Mouse (Mus musculus) limb, embryonic 15.5 days (tissue): ENCODE measurements at regions not wholly inside any gene's neighbourhood (a gene's known extent, or its start where the extent isn't known, plus 50 kb on each side); places are given as distances from the start of the nearest gene placed in this dataset.

Experiments
- ATAC-seq: fragments of 200-750 bp; cut with Nextera tagmentation; 2 replicates; pipeline ENCODE4 v1.8.0; 2017; ENCODE audit warnings: low read depth, moderate TSS enrichment; ENCODE audit not compliant: insufficient number of reproducible peaks, low FRiP score, low TSS enrichment
- H3K27ac ChIP-seq: fragments of 300-500 bp; sonication (generic); 2 replicates; pipeline ENCODE4 v1.5.1; 2015; ENCODE audit warnings: moderate library complexity, mild to moderate bottlenecking, inconsistent platforms
- H3K27me3 ChIP-seq: fragments of 300-500 bp; sonication (generic); 2 replicates; pipeline ENCODE4 v1.6.1; 2015; ENCODE audit warnings: inconsistent platforms
- H3K36me3 ChIP-seq: fragments of 300-500 bp; sonication (generic); 2 replicates; pipeline ENCODE4 v1.6.1; 2015; ENCODE audit warnings: inconsistent platforms
- H3K4me1 ChIP-seq: fragments of 300-500 bp; sonication (generic); 2 replicates; pipeline ENCODE4 v1.6.1; 2015; ENCODE audit warnings: inconsistent platforms
- H3K4me2 ChIP-seq: fragments of 300-500 bp; sonication (generic); 2 replicates; pipeline ENCODE4 v1.6.1; 2015; ENCODE audit warnings: mild to moderate bottlenecking, inconsistent platforms
- H3K4me3 ChIP-seq: fragments of 300-500 bp; sonication (generic); 2 replicates; pipeline ENCODE4 v1.5.1; 2015; ENCODE audit warnings: mild to moderate bottlenecking, inconsistent platforms
- H3K9ac ChIP-seq: fragments of 300-500 bp; sonication (generic); 2 replicates; pipeline ENCODE4 v1.6.1; 2015; ENCODE audit warnings: inconsistent platforms
- H3K9me3 ChIP-seq: fragments of 300-500 bp; sonication (generic); 2 replicates; pipeline ENCODE4 v1.6.1; 2016; ENCODE audit warnings: inconsistent platforms
- WGBS: fragments of 180-500 bp; shearing (Covaris S2); methylation state at CpG from one replicate; pipeline ENCODE4 v1.1.7; 2015; 5-methylcytosine and 5-hydroxymethylcytosine counted together

DNA sequence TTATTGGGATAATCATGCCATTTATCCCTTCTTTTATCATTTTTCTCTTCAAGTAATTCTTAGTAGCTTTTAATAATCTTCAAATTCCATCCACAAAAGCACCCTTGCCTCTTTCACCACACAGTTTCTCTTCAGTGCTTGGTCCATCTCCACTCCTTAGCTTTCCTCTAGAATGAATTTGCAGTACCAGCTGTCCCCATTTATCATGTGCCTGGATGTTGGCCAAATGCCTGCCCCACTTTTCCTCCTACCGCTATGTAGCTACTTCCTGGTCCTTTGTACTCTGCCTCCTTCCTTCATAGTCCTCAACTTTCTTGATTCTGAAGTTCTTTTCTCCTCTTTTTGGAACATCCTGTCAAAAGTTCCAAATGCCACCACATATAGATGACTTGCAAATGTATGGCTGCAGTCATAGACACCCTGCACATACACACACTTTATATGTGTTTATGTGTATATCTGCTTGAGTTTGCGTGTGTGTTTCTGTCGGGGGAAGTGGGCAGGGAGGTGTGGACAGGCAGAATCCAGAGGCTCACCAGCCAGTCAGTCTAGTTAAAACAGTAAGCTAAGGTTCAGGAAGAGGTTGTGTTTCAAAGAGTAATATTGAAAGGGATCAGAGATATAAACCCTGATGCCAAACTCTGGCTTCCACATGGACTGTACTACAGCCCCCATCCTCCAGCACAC lies 106.1 kb upstream of the Itga4 start:
- no peaks in the 10 kb centered on the region for H3K9me3 ChIP-seq
- no peaks in the 10 kb centered on the region for H3K27me3 ChIP-seq
- H3K4me3 ChIP-seq, result no peak overlapping the region
- H3K9ac ChIP-seq, result no peak overlapping the region
- no peak overlapping the region for H3K27ac ChIP-seq
- no peak overlapping the region for H3K4me2 ChIP-seq
- WGBS, result 68% methylated on average over 3 of the region's 3 CpGs
- no peak for ATAC-seq
- H3K36me3 ChIP-seq, result no peaks in the 10 kb centered on the region
- H3K4me1 ChIP-seq, result no peaks in the 10 kb centered on the region

- H3K36me3 ChIP-seq, result no peaks in the 10 kb centered on the region
- H3K9me3 ChIP-seq, result no peaks in the 10 kb centered on the region
- no peak overlapping the region for H3K27ac ChIP-seq
- no peaks in the 10 kb centered on the region for H3K4me1 ChIP-seq
- WGBS, result 71% methylated on average over 4 of the region's 4 CpGs
- H3K4me3 ChIP-seq, result no peak overlapping the region
- ATAC-seq, result no peak
- H3K9ac ChIP-seq, result no peak overlapping the region
- H3K4me2 ChIP-seq, result no peak overlapping the region
- H3K27me3 ChIP-seq, result no peaks in the 10 kb centered on the region
These were observed 103.6 kb upstream of the Itga4 start for GRCm38 (mm10) chr2:79151610-79152009.

GRCm38 (mm10) chr2:79152031-79152694 lies 103.1 kb upstream of the Itga4 start:
- no peaks in the 10 kb centered on the region for H3K27me3 ChIP-seq
- no peaks in the 10 kb centered on the region for H3K4me1 ChIP-seq
- no peak overlapping the region for H3K9ac ChIP-seq
- no peak overlapping the region for H3K4me3 ChIP-seq
- no peaks in the 10 kb centered on the region for H3K36me3 ChIP-seq
- no peak overlapping the region for H3K4me2 ChIP-seq
- no peak overlapping the region for H3K27ac ChIP-seq
- 66% methylated on average over 6 of the region's 6 CpGs for WGBS
- ATAC-seq, result no peak
- H3K9me3 ChIP-seq, result no peaks in the 10 kb centered on the region

DNA sequence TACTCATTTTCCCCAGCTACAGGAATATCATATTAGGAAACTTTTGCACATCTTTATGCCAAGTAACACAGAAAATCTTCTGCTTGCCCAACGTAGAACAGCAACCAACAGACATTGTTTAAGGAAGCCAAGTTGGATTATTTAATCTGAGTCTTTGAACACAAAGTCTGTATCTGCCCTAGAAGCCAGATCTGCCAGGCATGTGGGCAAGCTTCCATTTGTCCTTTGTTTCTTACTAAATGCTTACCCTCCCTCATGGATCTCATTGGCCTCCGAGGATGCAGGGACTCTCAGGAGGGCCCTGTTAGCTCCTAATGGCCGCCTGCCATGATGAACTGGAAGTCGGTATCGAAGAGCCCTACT lies 102.5 kb upstream of the Itga4 start:
- Histone ChIP-seq H3K4me3 (no peak overlapping the region), H3K27ac (no peak overlapping the region), H3K36me3 (no peaks in the 10 kb centered on the region), H3K4me2 (no peak overlapping the region), H3K9me3 (no peaks in the 10 kb centered on the region), H3K9ac (no peak overlapping the region), H3K4me1 (no peaks in the 10 kb centered on the region), H3K27me3 (no peaks in the 10 kb centered on the region)
- no peak for ATAC-seq
- WGBS, result 85% methylated on average over 5 of the region's 5 CpGs

GRCm38 (mm10) chr2:79153070-79153469 lies 102.2 kb upstream of the Itga4 start:
- no peak overlapping the region for H3K4me2 ChIP-seq
- no peaks in the 10 kb centered on the region for H3K36me3 ChIP-seq
- H3K27me3 ChIP-seq, result no peaks in the 10 kb centered on the region
- no peaks in the 10 kb centered on the region for H3K4me1 ChIP-seq
- H3K4me3 ChIP-seq, result no peak overlapping the region
- no peak for ATAC-seq
- 60% methylated on average over 4 of the region's 4 CpGs for WGBS
- no peaks in the 10 kb centered on the region for H3K9me3 ChIP-seq
- H3K9ac ChIP-seq, result no peak overlapping the region
- H3K27ac ChIP-seq, result no peak overlapping the region

DNA sequence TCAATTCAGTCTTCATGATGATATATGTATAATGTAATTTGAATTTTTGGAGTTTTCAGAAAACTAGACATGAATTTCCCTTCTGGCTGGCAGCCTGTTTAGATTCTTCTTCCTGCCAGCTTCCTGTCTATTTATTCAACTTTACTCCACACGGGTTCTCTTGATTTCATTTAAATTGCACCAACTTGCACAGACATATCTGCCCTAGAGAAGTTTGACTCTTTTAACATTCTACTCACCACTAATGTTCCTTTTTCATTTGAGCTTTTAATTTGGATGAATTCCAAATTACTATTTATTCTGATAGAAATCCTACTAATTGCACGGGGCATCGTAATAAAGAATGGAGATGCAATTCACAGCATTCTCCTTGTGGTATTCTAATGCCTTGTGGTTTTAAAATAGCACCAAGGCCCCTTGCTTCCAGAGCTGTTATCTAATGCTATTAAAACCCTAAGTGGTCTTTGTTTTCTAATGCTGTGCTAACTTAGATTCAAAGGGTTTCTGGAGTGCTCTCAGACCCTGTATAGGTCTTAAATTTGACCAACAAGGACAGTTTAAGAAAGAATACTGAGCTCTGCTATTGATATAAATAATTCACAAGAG lies 96.7 kb upstream of the Itga4 start:
- H3K27ac ChIP-seq, result no peak overlapping the region
- ATAC-seq, result no peak
- H3K27me3 ChIP-seq, result no peaks in the 10 kb centered on the region
- H3K4me1 ChIP-seq, result no peaks in the 10 kb centered on the region
- H3K36me3 ChIP-seq, result no peaks in the 10 kb centered on the region
- no peak overlapping the region for H3K4me2 ChIP-seq
- no peak overlapping the region for H3K9ac ChIP-seq
- no peak overlapping the region for H3K4me3 ChIP-seq
- no peaks in the 10 kb centered on the region for H3K9me3 ChIP-seq
- WGBS, result 68% methylated on average over 3 of the region's 3 CpGs

- Histone ChIP-seq H3K9ac (no peak overlapping the region), H3K4me3 (no peak overlapping the region), H3K27ac (no peak overlapping the region), H3K36me3 (no peaks in the 10 kb centered on the region), H3K9me3 (no peaks in the 10 kb centered on the region), H3K27me3 (no peaks in the 10 kb centered on the region), H3K4me2 (no peak overlapping the region), H3K4me1 (no peaks in the 10 kb centered on the region)
- WGBS, result 51% methylated on average over 5 of the region's 5 CpGs
- no peak for ATAC-seq
These were observed 95.9 kb upstream of the Itga4 start for GRCm38 (mm10) chr2:79159336-79159735.

DNA sequence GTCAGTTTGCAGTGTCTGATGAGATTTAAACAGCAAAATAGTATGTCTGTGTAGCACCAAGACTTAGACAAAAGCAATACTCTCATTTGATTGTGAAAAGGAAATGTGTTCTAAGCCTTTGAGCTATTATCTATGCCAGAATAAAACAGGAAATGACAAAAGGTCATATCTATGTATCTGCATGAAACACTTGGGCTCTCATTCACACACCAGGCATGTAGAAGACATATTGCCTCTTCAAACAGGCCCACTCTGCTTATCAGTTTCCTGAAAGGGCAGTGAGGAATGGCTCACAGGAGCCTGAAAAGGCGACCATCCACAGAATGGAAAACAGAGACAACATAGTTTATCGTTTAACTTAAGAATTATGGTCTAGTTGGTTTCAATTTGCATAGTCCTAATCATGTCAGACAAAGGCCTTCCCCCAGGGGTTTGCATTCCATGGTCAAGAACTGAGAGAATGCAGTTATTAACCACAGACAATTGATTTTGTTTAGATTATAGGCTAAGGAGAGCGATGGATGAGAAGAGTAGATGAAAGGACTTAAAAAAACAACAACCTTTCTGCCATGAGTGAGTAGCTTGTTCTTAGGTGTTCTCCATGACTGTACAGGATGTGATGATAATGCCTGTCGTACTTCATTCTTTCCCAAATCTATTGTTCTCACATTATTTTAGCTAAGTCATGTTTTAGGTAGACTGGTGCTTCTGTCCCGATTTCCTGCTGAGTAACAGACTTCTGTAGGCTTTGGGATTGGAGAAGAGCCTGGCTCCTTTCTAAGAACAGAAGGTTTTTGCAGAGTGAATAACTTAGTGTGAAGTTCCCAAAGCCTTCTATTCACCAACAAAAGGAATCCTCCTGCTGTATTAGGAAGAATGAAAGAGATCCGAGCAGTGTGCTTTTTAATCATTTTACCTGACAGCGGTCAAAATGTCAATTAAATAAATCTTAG lies 82.0 kb upstream of the Itga4 start:
- no peak for ATAC-seq
- no peak overlapping the region for H3K9ac ChIP-seq
- H3K36me3 ChIP-seq, result no peaks in the 10 kb centered on the region
- H3K4me2 ChIP-seq, result no peak overlapping the region
- 74% methylated on average over 7 of the region's 7 CpGs for WGBS
- no peaks in the 10 kb centered on the region for H3K4me1 ChIP-seq
- no peak overlapping the region for H3K4me3 ChIP-seq
- no peak overlapping the region for H3K27ac ChIP-seq
- no peaks in the 10 kb centered on the region for H3K9me3 ChIP-seq
- H3K27me3 ChIP-seq, result no peaks in the 10 kb centered on the region

DNA sequence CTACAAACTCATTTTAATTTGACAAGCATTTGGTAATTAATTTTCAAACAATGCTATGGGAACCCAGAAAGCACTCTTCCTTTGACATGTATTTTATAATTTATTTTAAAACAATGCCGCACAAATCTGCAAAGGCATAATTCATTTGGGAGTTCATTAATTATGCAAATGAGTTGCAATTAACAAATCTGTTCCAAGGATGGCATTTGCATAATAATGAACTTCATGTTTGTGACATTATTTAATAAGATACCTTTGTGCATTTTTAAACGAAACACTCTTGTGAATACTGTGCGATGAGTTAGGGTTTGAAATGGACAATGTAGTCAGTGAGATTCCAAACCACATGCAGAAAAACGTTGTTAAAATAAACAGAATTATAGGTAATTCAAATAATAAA lies 80.9 kb upstream of the Itga4 start:
- Histone ChIP-seq H3K4me2 (no peak overlapping the region), H3K27me3 (no peaks in the 10 kb centered on the region), H3K4me1 (no peaks in the 10 kb centered on the region), H3K9ac (no peak overlapping the region), H3K9me3 (no peaks in the 10 kb centered on the region), H3K4me3 (no peak overlapping the region), H3K27ac (no peak overlapping the region), H3K36me3 (no peaks in the 10 kb centered on the region)
- ATAC-seq, result no peak
- 89% methylated on average over 4 of the region's 4 CpGs for WGBS

- H3K4me1 ChIP-seq, result 0 out of 2 replicates have a peak, but pooled peaks cover 5% of the 10 kb centered on the region
- no peak overlapping the region for H3K4me3 ChIP-seq
- H3K36me3 ChIP-seq, result no peaks in the 10 kb centered on the region
- no peak overlapping the region for H3K9ac ChIP-seq
- H3K9me3 ChIP-seq, result no peaks in the 10 kb centered on the region
- no peak for ATAC-seq
- no peaks in the 10 kb centered on the region for H3K27me3 ChIP-seq
- H3K4me2 ChIP-seq, result no peak overlapping the region
- 56% methylated on average over 7 of the region's 7 CpGs for WGBS
- H3K27ac ChIP-seq, result no peak overlapping the region
These were observed 74.4 kb upstream of the Itga4 start for GRCm38 (mm10) chr2:79180782-79181181.

GRCm38 (mm10) chr2:79183034-79183630 lies 72.1 kb upstream of the Itga4 start:
- no peaks in the 10 kb centered on the region for H3K27me3 ChIP-seq
- H3K27ac ChIP-seq, result no peak overlapping the region
- H3K4me1 ChIP-seq, result 0 out of 2 replicates have a peak, but pooled peaks cover 5% of the 10 kb centered on the region
- ATAC-seq, result no peak
- 56% methylated on average over 7 of the region's 7 CpGs for WGBS
- H3K9ac ChIP-seq, result no peak overlapping the region
- no peaks in the 10 kb centered on the region for H3K9me3 ChIP-seq
- H3K4me3 ChIP-seq, result no peak overlapping the region
- no peak overlapping the region for H3K4me2 ChIP-seq
- no peaks in the 10 kb centered on the region for H3K36me3 ChIP-seq
